Mouse (Mus musculus): Measurements from ENCODE around the gene Coil. TPM values are rescaled to one million over a fixed set of nuclear protein-coding genes. Genes with fewer than 3 reads are reported as not detected.
A peak's percentile ranks its signal among the peaks of the same experiment; 100 is the strongest.
"Not testable (repeated sequence)": the region's sequence is repeated elsewhere in the genome, so short reads cannot be mapped to it uniquely, and the experiment has no call there.

The Coil gene
- total RNA-seq, 1 experiment from 2014 or later, result 15.5 TPM

DNA sequence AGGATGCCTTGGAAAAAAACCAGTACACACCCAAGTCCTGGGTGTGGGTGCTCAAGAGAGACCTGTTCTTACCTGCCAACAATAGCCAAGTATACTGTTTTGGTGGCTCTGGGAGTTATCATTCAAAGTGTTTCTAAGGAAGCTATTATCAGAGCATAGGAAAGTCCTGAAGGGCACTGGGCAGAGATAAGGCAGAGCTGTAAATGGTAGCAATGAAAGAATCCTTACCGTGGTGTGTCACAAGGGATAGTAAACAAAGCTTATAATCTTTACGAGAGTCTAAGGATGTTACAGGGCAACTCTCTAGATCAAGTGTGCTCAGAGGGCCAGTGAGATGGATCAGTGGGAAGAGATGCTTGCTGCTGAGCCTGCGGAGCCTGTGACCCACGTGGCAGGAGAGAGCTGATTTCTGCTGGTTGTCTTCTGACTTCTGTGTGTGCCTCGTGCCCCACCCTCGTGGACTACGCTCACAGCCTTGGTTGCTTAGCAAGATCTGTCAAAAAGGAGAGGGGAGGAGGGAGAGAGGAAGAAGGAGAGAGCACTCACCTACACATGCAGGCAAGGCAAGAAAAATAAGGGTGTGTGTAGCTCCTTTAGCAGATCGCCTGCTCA lies 52.2 kb downstream of the Coil start:
- ATAC-seq (replicated peaks in 1 of 2; ENCODE audit: insufficient read depth in 1 of 2, low FRiP score in 2 of 2, low TSS enrichment in 1 of 2, low read depth in 1 of 2, poor library complexity in 2 of 2, severe bottlenecking in 2 of 2), result no peak

DNA sequence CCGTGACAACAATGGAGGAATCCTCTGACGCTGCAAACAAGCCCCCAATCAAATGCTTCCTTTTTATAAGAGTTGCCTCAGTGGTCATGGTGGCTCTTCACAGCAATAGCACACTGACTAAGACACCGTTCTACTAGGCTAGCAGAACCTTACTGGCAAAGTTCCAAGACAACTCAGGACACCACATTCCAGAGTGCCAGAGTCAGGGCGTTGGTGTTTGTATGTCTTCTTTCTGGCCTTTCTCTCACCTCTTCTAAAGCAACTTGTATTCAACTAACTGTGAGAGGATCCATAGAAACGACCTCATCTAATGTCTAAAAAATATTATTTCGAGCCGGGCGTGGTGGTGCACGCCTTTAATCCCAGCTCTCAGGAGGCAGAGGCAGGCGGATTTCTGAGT lies 53.4 kb downstream of the Coil start:
- ATAC-seq (replicated peaks in 1 of 2; ENCODE audit: insufficient read depth in 1 of 2, low FRiP score in 2 of 2, low TSS enrichment in 1 of 2, low read depth in 1 of 2, poor library complexity in 2 of 2, severe bottlenecking in 2 of 2), result no peak

DNA sequence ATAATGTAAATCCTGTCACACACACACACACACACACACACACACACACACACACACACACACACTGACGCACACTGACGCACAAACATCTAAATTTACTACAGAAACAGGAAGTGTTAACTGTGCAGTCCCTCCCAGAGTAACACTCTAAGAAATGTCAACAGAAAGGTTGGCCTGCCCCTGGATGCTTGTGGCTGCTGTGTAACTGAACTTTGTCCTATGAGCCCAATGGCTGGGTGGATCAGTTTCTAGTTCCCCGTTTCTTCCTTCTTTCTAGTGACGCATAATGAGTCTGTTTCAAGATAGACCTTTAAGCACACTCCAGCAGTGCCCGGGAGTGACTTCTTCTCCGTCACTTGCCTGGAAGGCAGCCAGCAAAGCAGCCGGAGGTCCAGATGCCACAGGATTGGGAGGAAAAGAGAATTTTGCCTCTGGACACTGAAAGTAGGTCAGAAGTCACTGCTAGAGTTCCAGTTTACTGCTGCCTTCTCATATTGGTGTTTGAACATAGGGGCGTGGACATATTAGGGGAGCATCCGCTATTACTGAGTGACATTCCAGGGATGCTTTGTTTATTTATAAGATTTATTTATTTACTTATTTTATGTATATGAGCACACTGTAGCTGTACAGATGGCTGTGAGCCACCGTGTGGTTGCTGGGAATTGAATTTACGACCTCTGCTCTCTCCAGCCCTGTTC lies 54.3 kb downstream of the Coil start:
- peak; percentile 79 to 92 for ATAC-seq (replicated peaks in 1 of 2; ENCODE audit: insufficient read depth in 1 of 2, low FRiP score in 2 of 2, low TSS enrichment in 1 of 2, low read depth in 1 of 2, poor library complexity in 2 of 2, severe bottlenecking in 2 of 2)

DNA sequence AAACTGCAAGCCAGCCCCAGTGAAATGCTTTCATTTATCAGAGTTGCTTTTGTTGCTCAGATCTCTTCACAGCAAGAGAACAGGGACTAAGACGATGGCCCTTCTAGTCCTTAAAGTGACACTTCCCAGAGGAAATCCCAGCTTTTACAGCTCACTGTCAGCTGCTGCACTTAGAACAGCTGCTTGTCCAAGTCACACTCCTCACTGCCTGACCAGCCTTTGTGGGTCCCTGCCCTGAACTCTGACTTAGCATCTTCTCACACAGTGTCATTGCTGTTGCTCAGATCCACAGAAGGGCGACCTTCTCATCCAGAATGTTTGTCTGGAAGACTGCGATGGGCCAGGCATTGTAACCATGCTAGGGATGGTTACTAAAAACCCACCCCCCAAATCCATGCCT lies 55.6 kb downstream of the Coil start:
- ATAC-seq (replicated peaks in 1 of 2; ENCODE audit: insufficient read depth in 1 of 2, low FRiP score in 2 of 2, low TSS enrichment in 1 of 2, low read depth in 1 of 2, poor library complexity in 2 of 2, severe bottlenecking in 2 of 2), result no peak

DNA sequence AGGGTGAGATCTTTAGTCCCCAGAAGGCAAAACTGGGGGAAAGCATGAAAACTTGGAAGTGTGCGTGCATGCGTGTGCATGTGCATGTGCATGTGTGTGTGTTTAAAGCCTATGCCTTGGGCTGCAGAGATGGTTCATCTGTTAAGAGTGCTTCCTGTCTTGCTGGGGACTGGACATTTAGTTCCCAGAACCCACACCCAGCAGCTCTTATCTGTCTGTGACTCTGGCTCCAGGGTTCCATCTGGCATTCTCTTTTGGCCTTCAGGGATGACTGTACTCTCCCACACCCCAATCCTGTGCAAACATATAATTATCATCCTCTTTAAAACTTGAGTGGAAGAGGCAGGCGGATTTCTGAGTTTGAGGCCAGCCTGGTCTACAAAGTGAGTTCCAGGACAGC lies 56.1 kb downstream of the Coil start:
- ATAC-seq (replicated peaks in 1 of 2; ENCODE audit: insufficient read depth in 1 of 2, low FRiP score in 2 of 2, low TSS enrichment in 1 of 2, low read depth in 1 of 2, poor library complexity in 2 of 2, severe bottlenecking in 2 of 2), result no peak

DNA sequence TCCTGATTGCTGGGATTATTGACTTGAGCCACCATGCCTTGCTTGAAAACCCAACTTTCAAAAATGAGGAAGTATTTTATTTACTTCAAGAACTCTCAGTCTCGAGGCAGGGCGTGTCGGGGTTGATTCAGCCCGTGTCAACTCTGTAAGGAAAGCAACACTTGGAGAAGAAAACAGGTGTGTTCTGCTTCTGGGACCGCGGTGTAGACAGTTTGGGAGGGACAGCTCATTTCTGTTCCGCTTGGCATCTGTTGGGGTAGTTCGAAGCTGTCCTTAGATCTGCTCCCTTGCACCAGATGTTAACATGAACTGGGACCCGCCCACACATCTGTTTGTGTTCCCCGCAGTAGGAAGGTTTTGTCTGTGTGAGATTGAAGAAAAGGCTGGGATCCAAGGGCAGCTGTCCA lies 57.9 kb downstream of the Coil start:
- peak; percentile 36 to 54; a peak in 3 of 4 replicates for ATAC-seq (replicated peaks in 1 of 2; ENCODE audit: insufficient read depth in 1 of 2, low FRiP score in 2 of 2, low TSS enrichment in 1 of 2, low read depth in 1 of 2, poor library complexity in 2 of 2, severe bottlenecking in 2 of 2)

DNA sequence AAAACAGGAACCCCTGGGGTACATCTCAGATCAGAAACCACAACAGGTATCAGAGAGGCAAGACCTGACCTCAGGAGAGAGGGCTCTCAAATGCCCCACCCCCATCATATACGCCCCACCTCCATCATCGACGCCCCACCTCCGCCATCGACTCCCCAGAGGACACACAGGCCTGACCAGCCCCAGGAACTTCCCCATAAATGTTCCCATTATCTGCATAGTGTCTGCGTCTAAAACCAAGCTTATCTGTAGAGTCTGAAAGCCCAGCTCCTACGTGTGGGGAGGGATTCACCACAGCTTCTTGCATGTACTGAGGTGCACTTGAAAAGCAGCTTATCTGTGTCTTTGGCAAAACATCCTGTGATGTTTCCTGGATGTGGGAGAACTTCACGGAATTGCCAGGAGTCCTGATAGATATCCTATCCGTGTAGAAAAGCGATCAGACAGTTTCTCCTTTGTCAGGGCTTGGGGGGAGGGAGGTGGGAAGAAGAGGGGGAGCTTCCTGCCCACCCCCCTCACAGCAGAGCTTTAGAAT lies 58.9 kb downstream of the Coil start:
- peak; percentile 21 to 51; a peak in 3 of 4 replicates for ATAC-seq (replicated peaks in 1 of 2; ENCODE audit: insufficient read depth in 1 of 2, low FRiP score in 2 of 2, low TSS enrichment in 1 of 2, low read depth in 1 of 2, poor library complexity in 2 of 2, severe bottlenecking in 2 of 2)

DNA sequence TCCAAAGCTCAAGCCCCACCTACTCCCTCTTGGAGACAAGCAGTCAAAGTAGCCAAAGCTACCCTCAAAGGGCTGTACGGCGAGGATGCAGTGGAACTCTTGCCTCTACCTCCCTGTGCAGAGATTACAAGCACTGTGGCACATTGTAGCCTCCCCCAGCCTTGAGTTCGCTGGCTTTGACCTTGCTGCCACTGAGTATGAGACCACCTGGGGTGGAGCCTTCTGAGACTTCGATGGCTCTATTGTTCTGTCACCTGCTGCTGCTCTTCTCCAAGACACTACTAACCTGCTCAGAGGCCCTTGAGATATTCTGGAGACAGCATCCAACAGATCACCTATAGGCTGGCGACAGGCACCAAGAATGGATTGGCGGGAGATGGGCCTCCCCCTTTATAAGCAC lies 60.5 kb downstream of the Coil start:
- ATAC-seq (replicated peaks in 1 of 2; ENCODE audit: insufficient read depth in 1 of 2, low FRiP score in 2 of 2, low TSS enrichment in 1 of 2, low read depth in 1 of 2, poor library complexity in 2 of 2, severe bottlenecking in 2 of 2), result no peak

DNA sequence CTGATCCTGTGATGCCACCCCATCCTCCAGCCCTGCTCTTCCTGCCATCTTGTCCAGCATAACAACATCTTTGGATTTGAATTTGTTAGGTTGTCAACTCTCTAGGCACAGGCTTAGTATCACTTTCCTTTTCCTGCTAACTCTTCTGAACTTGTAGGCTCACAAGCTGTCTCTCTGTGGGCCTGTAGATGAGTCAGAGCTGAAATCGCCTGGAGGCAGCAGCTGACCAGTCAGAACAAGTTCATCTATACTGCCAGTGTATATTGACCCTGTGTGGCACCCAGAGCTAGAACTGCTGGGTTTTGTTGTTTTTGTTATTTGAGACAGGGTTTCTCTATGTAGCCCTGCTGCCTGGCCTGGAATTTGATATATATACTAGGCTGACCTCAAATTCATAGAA lies 61.1 kb downstream of the Coil start:
- no peak for ATAC-seq (replicated peaks in 1 of 2; ENCODE audit: insufficient read depth in 1 of 2, low FRiP score in 2 of 2, low TSS enrichment in 1 of 2, low read depth in 1 of 2, poor library complexity in 2 of 2, severe bottlenecking in 2 of 2)

DNA sequence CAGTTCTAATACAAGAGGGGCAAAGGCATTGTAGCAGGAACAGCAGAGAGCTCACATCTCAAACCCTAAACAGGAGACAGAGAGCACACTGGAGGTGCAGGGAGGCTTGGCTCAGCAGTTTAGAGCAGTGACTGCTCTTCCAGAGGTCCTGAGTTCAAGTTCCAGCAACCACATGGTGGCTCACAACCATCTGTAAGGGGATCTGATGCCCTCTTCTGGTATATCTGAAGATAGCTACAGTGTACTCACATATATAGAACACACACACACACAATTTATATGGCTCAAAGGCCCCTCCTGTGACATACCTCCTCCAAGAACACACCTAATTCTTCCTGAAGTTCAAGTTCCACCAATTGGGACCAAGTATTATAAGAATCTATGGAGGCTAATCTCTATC lies 64.5 kb downstream of the Coil start:
- no peak for ATAC-seq (replicated peaks in 1 of 2; ENCODE audit: insufficient read depth in 1 of 2, low FRiP score in 2 of 2, low TSS enrichment in 1 of 2, low read depth in 1 of 2, poor library complexity in 2 of 2, severe bottlenecking in 2 of 2)

DNA sequence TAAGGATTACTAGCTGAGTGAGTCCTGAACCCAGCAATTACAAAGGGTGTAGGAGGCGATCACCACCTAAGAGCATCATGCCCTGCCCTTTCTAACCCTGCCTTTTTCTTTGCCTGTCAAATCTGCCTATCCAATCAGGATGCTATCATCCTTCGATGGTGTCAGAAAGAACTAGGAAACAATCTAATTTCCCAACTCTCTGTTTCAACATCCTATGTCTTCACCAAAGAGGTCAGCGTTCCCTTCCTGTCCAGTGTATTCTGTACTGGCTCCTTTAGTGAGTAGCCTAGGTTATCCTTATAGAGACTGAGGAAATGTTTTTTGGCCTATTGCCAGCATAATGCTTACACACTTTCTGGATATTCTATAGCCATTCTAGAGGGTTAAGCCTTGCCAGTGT lies 65.5 kb downstream of the Coil start:
- peak in 1 of 2 experiments; percentile 44; a peak in 1 of 4 replicates for ATAC-seq (replicated peaks in 1 of 2; ENCODE audit: insufficient read depth in 1 of 2, low FRiP score in 2 of 2, low TSS enrichment in 1 of 2, low read depth in 1 of 2, poor library complexity in 2 of 2, severe bottlenecking in 2 of 2)

DNA sequence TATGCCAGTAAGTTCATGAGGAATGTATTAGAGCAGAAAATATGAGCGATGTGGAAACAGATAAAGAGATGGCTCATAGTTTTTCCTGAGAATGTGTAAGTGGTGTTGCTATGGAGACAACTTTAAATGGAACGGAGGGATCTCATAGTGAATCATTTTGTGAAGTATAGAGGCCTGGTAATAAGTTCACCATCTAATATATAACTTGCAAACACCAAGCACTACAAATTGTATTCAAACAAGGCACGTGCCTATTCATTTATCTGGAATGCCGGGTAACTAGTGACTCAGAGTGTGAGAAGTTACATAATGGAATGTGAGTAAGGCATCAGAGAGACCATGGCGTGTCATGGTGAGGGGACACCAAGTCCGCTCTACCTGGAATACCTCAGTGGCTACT lies 68.4 kb downstream of the Coil start:
- ATAC-seq (replicated peaks in 1 of 2; ENCODE audit: insufficient read depth in 1 of 2, low FRiP score in 2 of 2, low TSS enrichment in 1 of 2, low read depth in 1 of 2, poor library complexity in 2 of 2, severe bottlenecking in 2 of 2), result no peak

DNA sequence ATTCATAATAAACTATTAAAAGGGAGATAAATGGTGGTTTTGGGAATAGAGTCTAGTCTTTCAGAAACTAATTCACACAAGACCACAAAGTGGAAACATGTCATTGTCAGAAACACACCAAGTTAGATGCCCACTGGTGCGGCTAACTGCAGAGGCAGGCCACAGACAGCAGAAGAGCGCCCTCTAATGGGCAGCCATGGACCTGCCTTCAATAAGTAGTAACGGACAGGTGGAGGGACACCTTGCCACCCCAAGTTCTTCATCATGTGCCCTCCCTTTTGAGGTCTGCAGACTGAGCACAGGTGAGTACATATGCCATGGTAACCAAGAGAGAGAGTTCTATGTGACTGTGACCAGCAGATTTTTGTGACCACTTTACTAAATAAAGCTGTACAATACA lies 69.3 kb downstream of the Coil start:
- peak; percentile 65 to 84; a peak in 3 of 4 replicates for ATAC-seq (replicated peaks in 1 of 2; ENCODE audit: insufficient read depth in 1 of 2, low FRiP score in 2 of 2, low TSS enrichment in 1 of 2, low read depth in 1 of 2, poor library complexity in 2 of 2, severe bottlenecking in 2 of 2)

DNA sequence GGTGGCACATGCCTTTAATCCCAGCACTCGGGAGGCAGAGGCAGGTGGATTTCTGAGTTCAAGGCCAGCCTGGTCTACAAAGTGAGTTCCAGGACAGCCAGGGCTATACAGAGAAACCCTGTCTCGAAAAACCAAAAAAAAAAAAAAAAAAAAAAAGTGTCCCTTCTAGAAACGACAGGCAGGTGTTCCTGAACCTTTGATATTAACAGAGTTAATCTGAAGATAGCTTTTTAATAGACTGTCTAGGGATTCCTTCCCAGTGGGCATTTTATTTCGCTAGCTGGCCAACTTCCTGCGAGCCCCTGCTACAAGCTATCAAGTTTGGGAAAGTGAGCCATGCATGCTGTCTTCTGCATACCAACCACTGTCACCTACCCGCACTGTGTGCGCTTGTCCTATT lies 71.0 kb downstream of the Coil start:
- ATAC-seq (replicated peaks in 1 of 2; ENCODE audit: insufficient read depth in 1 of 2, low FRiP score in 2 of 2, low TSS enrichment in 1 of 2, low read depth in 1 of 2, poor library complexity in 2 of 2, severe bottlenecking in 2 of 2), result not testable (repeated sequence)

Other genes with a start within 250 kb of the Coil start
- gene Akap1, start 105.7 kb upstream of the Coil start, total RNA-seq (2017), result 16.7 and 22.4 TPM in 2 replicates
- 13.4 and 15.6 TPM in 2 replicates for gene Scpep1, start 14.8 kb upstream of the Coil start, total RNA-seq (2017)
- gene Elobl, start 3.3 kb upstream of the Coil start, total RNA-seq (2017), result not detected in 2 replicates
- gene Trim25, start 29.1 kb downstream of the Coil start, total RNA-seq (2017), result 26.1 and 36.6 TPM in 2 replicates
- 9.5 and 10.2 TPM in 2 replicates for gene Dgke, start 96.6 kb downstream of the Coil start, total RNA-seq (2017)
- gene Gm525, start 103.6 kb downstream of the Coil start, total RNA-seq (2017), result not detected in 2 replicates

All from hematopoietic stem cell, adult 5-6 weeks (primary cell).